Mouse (Mus musculus) midbrain, embryonic 16.5 days (tissue): ENCODE measurements around the gene Pdgfa. TPM values are rescaled to one million over a fixed set of nuclear protein-coding genes. Genes with fewer than 3 reads are reported as not detected.

Experiments used
- ATAC-seq: fragments of 200-750 bp; cut with Nextera tagmentation; 2 replicates; pipeline ENCODE4 v1.8.0; 2017; ENCODE audit warnings: moderate TSS enrichment
- H3K27ac ChIP-seq: fragments of 300-500 bp; sonication (generic); 2 replicates; pipeline ENCODE4 v1.5.1; 2014; ENCODE audit warnings: mild to moderate bottlenecking, low read length, mixed read lengths
- H3K27me3 ChIP-seq: fragments of 300-500 bp; sonication (generic); 2 replicates; pipeline ENCODE4 v1.6.1; 2014; ENCODE audit warnings: low read depth, low read length, mixed read lengths; ENCODE audit not compliant: control insufficient read depth, insufficient read depth
- H3K36me3 ChIP-seq: fragments of 300-500 bp; sonication (generic); 2 replicates; pipeline ENCODE4 v1.6.1; 2014; ENCODE audit warnings: mild to moderate bottlenecking, low read length, moderate library complexity, mixed read lengths; ENCODE audit not compliant: control insufficient read depth, insufficient read depth
- H3K4me1 ChIP-seq: fragments of 300-500 bp; sonication (generic); 2 replicates; pipeline ENCODE4 v1.6.1; 2014; ENCODE audit warnings: mild to moderate bottlenecking, low read length, mixed read lengths; ENCODE audit not compliant: control insufficient read depth, insufficient read depth
- H3K4me2 ChIP-seq: fragments of 300-500 bp; sonication (generic); 2 replicates; pipeline ENCODE4 v1.6.1; 2014; ENCODE audit warnings: mild to moderate bottlenecking, low read length, mixed read lengths
- H3K4me3 ChIP-seq: fragments of 300-500 bp; sonication (generic); 2 replicates; pipeline ENCODE4 v1.5.1; 2014; ENCODE audit warnings: low read depth, mild to moderate bottlenecking, low read length, moderate library complexity, mixed read lengths
- H3K9ac ChIP-seq: fragments of 300-500 bp; sonication (generic); 2 replicates; pipeline ENCODE4 v1.6.1; 2014; ENCODE audit warnings: low read depth, low read length, mixed read lengths
- H3K9me3 ChIP-seq: fragments of 300-500 bp; sonication (generic); replicated peaks from 2 replicates; pipeline ENCODE4 v1.6.1; 2014; ENCODE audit warnings: mild to moderate bottlenecking, low read length, mixed read lengths; ENCODE audit not compliant: control insufficient read depth, poor library complexity, severe bottlenecking
- WGBS: fragments of 180-500 bp; shearing (Covaris S2); extraction: QIAGEN DNeasy Blood & Tissue Kit; methylation state at CpG from one replicate; pipeline ENCODE4 v1.1.7; 2014; 5-methylcytosine and 5-hydroxymethylcytosine counted together
- polyA plus RNA-seq: library from polyadenylated mRNA; unstranded; fragments of >200 nt; fragmentation: Nextera tagmentation; extraction: Ambion mirVana; gene quantifications from 2 replicates; pipeline ENCODE4 v1.2.1, GENCODE M21; 2015

The Pdgfa gene
- polyA plus RNA-seq, 1 experiment from 2014 or later = 32.2 TPM

DNA sequence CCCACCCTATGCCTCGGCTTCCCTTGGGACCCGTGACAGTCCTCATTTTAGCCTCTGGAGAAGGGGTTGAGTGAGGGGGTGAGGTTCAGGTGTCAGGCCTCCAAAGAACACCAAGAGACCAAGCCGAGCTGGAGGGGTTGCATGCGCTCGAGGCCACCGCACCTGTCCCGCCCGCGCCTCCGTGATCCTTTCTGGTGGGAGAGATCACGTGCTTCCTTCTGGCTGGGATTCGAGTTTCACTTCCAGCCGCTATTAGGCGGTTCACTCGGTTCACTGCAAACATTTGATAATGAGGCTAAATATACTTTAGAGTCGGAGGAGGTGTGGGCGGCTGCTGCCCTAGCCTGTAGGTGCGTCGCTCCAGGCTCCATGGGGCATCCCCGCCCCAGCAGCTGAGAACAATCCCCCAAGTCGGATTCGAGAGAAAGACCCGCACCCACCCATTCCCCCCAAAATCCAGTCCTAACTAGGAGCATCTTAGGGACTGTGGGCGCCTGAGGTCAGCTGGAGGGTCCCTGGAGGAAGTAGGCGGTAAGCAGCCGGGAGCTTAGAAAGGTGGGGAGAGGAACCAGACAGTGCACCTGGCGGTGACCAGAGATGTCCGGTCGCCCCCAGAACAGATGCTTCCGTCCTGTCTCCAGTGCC lies 888 bp upstream of the Pdgfa start:
- peak overlapping the region; percentile 77 for H3K4me3 ChIP-seq
- peaks cover 15% of the 10 kb centered on the region for H3K27me3 ChIP-seq
- H3K9me3 ChIP-seq = peaks cover 4% of the 10 kb centered on the region; the same call in 1 of the 2 replicates
- peak overlapping the region; percentile 56 for H3K9ac ChIP-seq
- no peak overlapping the region for H3K27ac ChIP-seq
- no peak for ATAC-seq
- peak overlapping the region; percentile 90 for H3K4me2 ChIP-seq
- peaks cover 32% of the 10 kb centered on the region for H3K4me1 ChIP-seq
- no peaks in the 10 kb centered on the region for H3K36me3 ChIP-seq
- WGBS = 1% methylated on average over 30 of the region's 30 CpGs

GRCm38 (mm10) chr5:138996322-138997073 lies 672 bp downstream of the Pdgfa start:
- H3K36me3 ChIP-seq = no peaks in the 10 kb centered on the region
- H3K27ac ChIP-seq = peak overlapping the region; percentile 90
- H3K27me3 ChIP-seq = peaks cover 29% of the 10 kb centered on the region
- H3K9ac ChIP-seq = peak overlapping the region; percentile 89
- peak; percentile 9; the same call in 1 of the 2 replicates for ATAC-seq
- H3K4me1 ChIP-seq = peaks cover 44% of the 10 kb centered on the region
- peak overlapping the region; percentile 90 for H3K4me2 ChIP-seq
- H3K9me3 ChIP-seq = no peaks in the 10 kb centered on the region; the same call in 1 of the 2 replicates
- 4% methylated on average over 24 of the region's 24 CpGs for WGBS
- peak overlapping the region; percentile 77 for H3K4me3 ChIP-seq

- Histone ChIP-seq H3K4me1 (peaks cover 44% of the 10 kb centered on the region), H3K4me3 (peak overlapping the region; percentile 77), H3K27ac (peak overlapping the region; percentile 90), H3K36me3 (no peaks in the 10 kb centered on the region), H3K4me2 (peak overlapping the region; percentile 90), H3K9me3 (no peaks in the 10 kb centered on the region), H3K27me3 (peaks cover 36% of the 10 kb centered on the region), H3K9ac (peak overlapping the region; percentile 89)
- ATAC-seq = peak; percentile 65
- under 1% methylated on average over 42 of the region's 52 CpGs for WGBS
Measured at GRCm38 (mm10) chr5:138995721-138996311, 1.4 kb downstream of the Pdgfa start.

DNA sequence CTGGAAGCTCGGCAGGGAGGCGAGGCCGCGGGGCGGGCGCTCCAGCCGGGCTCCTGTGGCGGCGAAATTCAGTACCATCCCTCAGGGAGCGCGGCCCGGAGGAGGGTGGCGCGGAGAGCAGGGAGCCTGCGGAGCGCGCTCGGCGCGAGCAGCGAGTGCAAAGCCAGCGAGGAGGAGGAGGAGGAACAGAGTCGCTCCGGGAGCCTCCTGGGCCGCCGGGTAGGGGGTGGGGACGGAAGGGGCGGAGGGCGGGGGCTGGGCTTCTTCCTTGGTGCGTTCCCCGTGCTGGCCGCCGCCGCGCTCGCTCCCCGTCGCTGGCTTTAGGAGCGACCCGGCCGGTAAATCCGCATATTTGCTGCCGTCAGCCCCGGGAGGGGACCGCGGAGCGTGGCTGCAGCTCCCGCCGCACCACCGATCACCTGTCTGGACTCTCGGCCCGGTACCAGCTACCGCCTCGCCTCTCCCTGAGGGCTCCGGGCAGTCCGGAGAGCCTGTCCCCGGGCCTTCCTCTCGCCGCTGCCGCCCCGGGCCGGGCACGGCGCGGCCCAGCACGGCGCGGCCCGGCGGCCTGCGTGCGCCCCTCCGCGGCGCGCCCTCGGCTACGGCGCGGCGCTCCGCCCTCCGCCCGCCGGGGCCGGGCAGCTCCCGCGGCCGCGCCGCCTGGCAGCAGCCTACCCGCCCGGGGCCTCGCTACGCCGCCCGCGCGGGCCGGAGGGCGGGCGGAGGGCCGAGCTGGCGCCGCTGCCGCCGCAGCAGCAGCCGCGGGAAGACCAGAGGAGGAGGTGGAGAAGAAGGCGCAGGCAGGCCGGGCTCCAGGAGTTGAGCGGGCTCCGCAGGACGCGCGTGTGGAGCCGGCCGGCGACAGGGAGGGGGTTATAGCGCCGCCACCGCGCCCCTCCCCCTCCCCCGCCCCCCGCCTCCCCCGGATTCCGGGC lies 2.1 kb downstream of the Pdgfa start:
- WGBS = under 1% methylated on average over 86 of the region's 127 CpGs
- H3K4me1 ChIP-seq = peaks cover 44% of the 10 kb centered on the region
- H3K27me3 ChIP-seq = peaks cover 36% of the 10 kb centered on the region

DNA sequence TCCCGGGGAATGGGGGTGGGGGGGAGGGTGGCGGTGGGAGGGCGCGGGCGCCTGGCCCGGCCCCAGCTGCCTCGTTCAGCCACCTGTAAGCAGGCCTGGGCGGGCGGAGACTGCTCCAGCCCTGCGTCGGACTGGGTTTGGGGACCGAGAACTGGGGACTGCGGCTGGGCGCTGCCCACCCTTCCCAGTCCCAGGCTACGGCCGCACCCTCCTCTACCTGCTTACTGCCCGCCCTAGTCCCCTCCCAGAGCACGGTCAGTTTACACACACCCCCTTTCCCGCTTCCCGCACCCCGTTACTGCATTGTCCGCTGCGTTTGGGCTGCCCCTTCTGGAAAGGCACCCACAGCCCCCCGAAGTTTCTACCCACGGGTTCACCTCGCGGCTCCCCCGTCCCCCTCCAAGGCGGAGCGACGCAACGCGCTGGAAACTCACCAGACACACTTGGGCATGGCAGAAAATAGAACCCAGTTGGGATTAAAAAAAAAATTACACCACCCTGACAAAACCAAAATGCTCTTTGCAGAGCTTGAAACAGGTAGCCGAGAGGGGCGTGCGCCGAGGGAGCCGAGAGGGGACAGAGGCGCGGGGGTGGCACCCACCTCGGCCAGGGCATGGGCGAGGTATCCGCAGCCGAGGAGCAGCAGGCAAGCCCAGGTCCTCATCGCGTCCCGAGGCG lies 2.9 kb downstream of the Pdgfa start:
- H3K9me3 ChIP-seq = no peaks in the 10 kb centered on the region
- H3K27me3 ChIP-seq = peaks cover 33% of the 10 kb centered on the region
- ATAC-seq = peak; percentile 5; the same call in 1 of the 2 replicates
- peak overlapping the region; percentile 90 for H3K4me2 ChIP-seq
- H3K9ac ChIP-seq = peak overlapping the region; percentile 89
- peak overlapping the region; percentile 90 for H3K27ac ChIP-seq
- peaks cover 44% of the 10 kb centered on the region for H3K4me1 ChIP-seq
- H3K4me3 ChIP-seq = peak overlapping the region; percentile 77
- WGBS = under 1% methylated on average over 39 of the region's 48 CpGs
- H3K36me3 ChIP-seq = no peaks in the 10 kb centered on the region

More for the DNA sequence above, 2.1 kb downstream of the Pdgfa start:
- Histone ChIP-seq H3K9me3 (no peaks in the 10 kb centered on the region), H3K9ac (peak overlapping the region; percentile 89), H3K36me3 (no peaks in the 10 kb centered on the region), H3K4me2 (peak overlapping the region; percentile 90), H3K4me3 (peak overlapping the region; percentile 77), H3K27ac (peak overlapping the region; percentile 90)
- peak; percentile 53 for ATAC-seq

- no peaks in the 10 kb centered on the region for H3K36me3 ChIP-seq
- no peak for ATAC-seq
- H3K27me3 ChIP-seq = peaks cover 28% of the 10 kb centered on the region
- no peak overlapping the region for H3K27ac ChIP-seq
- H3K9ac ChIP-seq = peak overlapping the region; percentile 89
- no peaks in the 10 kb centered on the region for H3K9me3 ChIP-seq
- peak overlapping the region; percentile 90 for H3K4me2 ChIP-seq
- peaks cover 49% of the 10 kb centered on the region for H3K4me1 ChIP-seq
- peak overlapping the region; percentile 77 for H3K4me3 ChIP-seq
- WGBS = under 1% methylated on average over 35 of the region's 40 CpGs
Measured at GRCm38 (mm10) chr5:138993371-138994107, 3.6 kb downstream of the Pdgfa start.

DNA sequence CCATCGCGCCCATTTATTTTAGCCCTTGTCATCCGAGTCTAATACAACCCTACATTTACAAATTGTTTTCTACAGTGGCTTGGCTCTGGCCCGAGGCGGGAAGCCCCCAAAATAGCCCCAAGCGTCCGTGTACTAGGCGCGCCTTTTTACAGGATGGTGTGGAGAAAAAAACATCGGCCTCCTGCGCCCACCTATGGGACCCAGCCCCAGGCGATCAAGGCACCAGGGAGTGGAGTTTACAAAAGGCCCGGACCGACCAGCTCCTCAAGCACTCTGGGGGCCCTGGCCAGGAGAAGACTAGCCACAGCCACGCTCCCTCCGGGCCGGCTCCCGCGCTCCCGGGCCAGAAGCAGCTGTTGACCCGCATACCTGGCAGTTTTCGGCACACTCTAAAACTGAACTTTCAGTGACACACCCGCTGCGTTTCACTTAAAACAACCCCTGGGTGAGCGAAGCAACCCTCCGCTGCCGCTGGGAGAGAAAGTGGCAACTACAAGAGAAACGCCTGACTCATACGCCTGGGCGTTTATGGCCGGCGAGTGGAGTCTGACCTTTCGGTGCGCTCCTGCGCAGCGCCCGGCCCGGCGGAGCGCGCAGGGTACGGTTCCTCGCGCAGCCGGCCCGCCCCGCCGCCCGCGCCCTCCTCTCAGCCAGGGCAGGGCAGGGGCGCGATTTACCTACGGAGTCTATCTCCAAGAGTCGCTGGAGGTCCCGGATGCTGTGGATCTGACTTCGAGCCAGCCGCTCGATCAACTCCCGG lies 4.4 kb downstream of the Pdgfa start:
- Histone ChIP-seq H3K9ac (peak overlapping the region; percentile 89), H3K9me3 (no peaks in the 10 kb centered on the region), H3K27me3 (peaks cover 28% of the 10 kb centered on the region), H3K27ac (no peak overlapping the region), H3K4me2 (peak overlapping the region; percentile 90), H3K4me1 (peaks cover 48% of the 10 kb centered on the region), H3K4me3 (peak overlapping the region; percentile 77), H3K36me3 (0 out of 2 replicates have a peak, but pooled peaks cover 2% of the 10 kb centered on the region)
- WGBS = 3% methylated on average over 55 of the region's 59 CpGs
- ATAC-seq = no peak
